Mouse (Mus musculus): Measurements from ENCODE around the gene Ndc1.
"Not testable (repeated sequence)": the region's sequence is repeated elsewhere in the genome, so short reads cannot be mapped to it uniquely, and the experiment has no call there.

Ndc1 gene

GRCm38 (mm10) chr4:107367567-107368314 lies at the start of gene Ndc1:
Gene Ndc1 (plus strand): TSS chr4:107367784.
- peak; percentile 93 for DNase-seq

GRCm38 (mm10) chr4:107318646-107319045 lies 48.9 kb upstream of the Ndc1 start:
- no peak for DNase-seq

GRCm38 (mm10) chr4:107321041-107321440 lies 46.5 kb upstream of the Ndc1 start:
- DNase-seq, result no peak

GRCm38 (mm10) chr4:107323113-107323512 lies 44.5 kb upstream of the Ndc1 start:
- DNase-seq, result no peak

GRCm38 (mm10) chr4:107328530-107328929 lies 39.1 kb upstream of the Ndc1 start:
- no peak for DNase-seq

- no peak for DNase-seq
These were observed 34.1 kb upstream of the Ndc1 start for GRCm38 (mm10) chr4:107333514-107333913.

- DNase-seq, result no peak
These were observed 31.2 kb upstream of the Ndc1 start for GRCm38 (mm10) chr4:107336356-107336755.

- peak; percentile 38 for DNase-seq
These were observed 30.1 kb upstream of the Ndc1 start for GRCm38 (mm10) chr4:107337455-107337854.

GRCm38 (mm10) chr4:107341354-107341753 lies 26.2 kb upstream of the Ndc1 start:
- DNase-seq, result no peak

GRCm38 (mm10) chr4:107344612-107345011 lies 23.0 kb upstream of the Ndc1 start:
- DNase-seq, result no peak

- no peak for DNase-seq
These were observed 20.4 kb upstream of the Ndc1 start for GRCm38 (mm10) chr4:107347221-107347620.

GRCm38 (mm10) chr4:107348529-107349310 lies 18.9 kb upstream of the Ndc1 start:
- no peak for DNase-seq

- peak; percentile 62 for DNase-seq
These were observed 18.1 kb upstream of the Ndc1 start for GRCm38 (mm10) chr4:107349311-107350008.

- DNase-seq, result no peak
These were observed 16.2 kb upstream of the Ndc1 start for GRCm38 (mm10) chr4:107351368-107351767.

- DNase-seq, result peak; percentile 38
These were observed 14.0 kb upstream of the Ndc1 start for GRCm38 (mm10) chr4:107353612-107354011.

GRCm38 (mm10) chr4:107354126-107354525 lies 13.5 kb upstream of the Ndc1 start:
- no peak for DNase-seq

- DNase-seq, result peak; percentile 48
These were observed 13.0 kb upstream of the Ndc1 start for GRCm38 (mm10) chr4:107354543-107354942.

- not testable (repeated sequence) for DNase-seq
These were observed 10.4 kb upstream of the Ndc1 start for GRCm38 (mm10) chr4:107357172-107357571.

- no peak for DNase-seq
These were observed 9.1 kb upstream of the Ndc1 start for GRCm38 (mm10) chr4:107358460-107358859.

GRCm38 (mm10) chr4:107360457-107361145 lies 7.0 kb upstream of the Ndc1 start:
- DNase-seq, result peak; percentile 54

GRCm38 (mm10) chr4:107362755-107363154 lies 4.8 kb upstream of the Ndc1 start:
- DNase-seq, result no peak

- DNase-seq, result no peak
These were observed 4.0 kb upstream of the Ndc1 start for GRCm38 (mm10) chr4:107363573-107363972.

GRCm38 (mm10) chr4:107364190-107364639 lies 3.4 kb upstream of the Ndc1 start:
- no peak for DNase-seq
